Mouse (Mus musculus): ENCODE data around the gene Pxn. TPM values are rescaled to one million over a fixed set of nuclear protein-coding genes. Genes with fewer than 3 reads are reported as not detected.
A peak's percentile ranks its signal among the peaks of the same experiment; 100 is the strongest.
"Not testable (repeated sequence)": the region's sequence is repeated elsewhere in the genome, so short reads cannot be mapped to it uniquely, and the experiment has no call there.

The Pxn gene
- polyA plus RNA-seq, 1 experiment from 2014 or later = 40.3 TPM

GRCm38 (mm10) chr5:115487942-115488580, 18.4 kb upstream of the Pxn start:
- ATAC-seq (ENCODE audit: insufficient number of reproducible peaks, insufficient read depth, low FRiP score, low TSS enrichment, low read depth) = no peak
- 0 out of 2 replicates have a peak overlapping the region, but pooled peaks have one; percentile 37 for H3K4me3 ChIP-seq (replicated peaks)
- no peak overlapping the region for H3K27ac ChIP-seq
- WGBS = 76% methylated on average over 9 of the region's 9 CpGs
- H3K4me2 ChIP-seq = no peak overlapping the region
- H3K36me3 ChIP-seq = no peaks in the 10 kb centered on the region
- H3K9me3 ChIP-seq = no peaks in the 10 kb centered on the region
- H3K4me1 ChIP-seq (replicated peaks) = peaks cover 27% of the 10 kb centered on the region
- peaks cover 1% of the 10 kb centered on the region; the same call in 1 of the 2 replicates for H3K27me3 ChIP-seq
- peak overlapping the region; percentile 56; the same call in 1 of the 2 replicates for H3K9ac ChIP-seq (replicated peaks)

- Histone ChIP-seq H3K27ac (peak overlapping the region; percentile 100), H3K4me3 (replicated peaks) (peak overlapping the region; percentile 37), H3K9me3 (no peaks in the 10 kb centered on the region), H3K36me3 (no peaks in the 10 kb centered on the region), H3K4me2 (peak overlapping the region; percentile 58), H3K27me3 (no peaks in the 10 kb centered on the region), H3K4me1 (replicated peaks) (peaks cover 34% of the 10 kb centered on the region), H3K9ac (replicated peaks) (peak overlapping the region; percentile 56)
- ATAC-seq (ENCODE audit: insufficient number of reproducible peaks, insufficient read depth, low FRiP score, low TSS enrichment, low read depth) = peak; percentile 71
- WGBS = under 1% methylated on average over 39 of the region's 39 CpGs
These were observed 17.4 kb upstream of the Pxn start for GRCm38 (mm10) chr5:115488841-115489698.

GRCm38 (mm10) chr5:115489699-115490637, 16.5 kb upstream of the Pxn start:
- peak overlapping the region; percentile 74 for H3K9ac ChIP-seq (replicated peaks)
- H3K4me2 ChIP-seq = peak overlapping the region; percentile 64
- under 1% methylated on average over 50 of the region's 50 CpGs for WGBS
- peak overlapping the region; percentile 37 for H3K4me3 ChIP-seq (replicated peaks)
- ATAC-seq (ENCODE audit: insufficient number of reproducible peaks, insufficient read depth, low FRiP score, low TSS enrichment, low read depth) = peak; percentile 61
- no peaks in the 10 kb centered on the region for H3K9me3 ChIP-seq
- H3K4me1 ChIP-seq (replicated peaks) = peaks cover 29% of the 10 kb centered on the region
- peak overlapping the region; percentile 100 for H3K27ac ChIP-seq
- no peaks in the 10 kb centered on the region for H3K36me3 ChIP-seq
- H3K27me3 ChIP-seq = no peaks in the 10 kb centered on the region

- Histone ChIP-seq H3K4me1 (replicated peaks) (peaks cover 29% of the 10 kb centered on the region), H3K27ac (peak overlapping the region; percentile 59; the same call in 1 of the 2 replicates), H3K36me3 (no peaks in the 10 kb centered on the region), H3K9ac (replicated peaks) (no peak overlapping the region), H3K9me3 (no peaks in the 10 kb centered on the region), H3K4me3 (replicated peaks) (no peak overlapping the region), H3K27me3 (no peaks in the 10 kb centered on the region), H3K4me2 (peak overlapping the region; percentile 64)
- no peak for ATAC-seq (ENCODE audit: insufficient number of reproducible peaks, insufficient read depth, low FRiP score, low TSS enrichment, low read depth)
- 11% methylated on average over 8 of the region's 8 CpGs for WGBS
These were observed 15.9 kb upstream of the Pxn start for GRCm38 (mm10) chr5:115490638-115491000.

GRCm38 (mm10) chr5:115491076-115491475, 15.4 kb upstream of the Pxn start:
- Histone ChIP-seq H3K4me1 (replicated peaks) (peaks cover 29% of the 10 kb centered on the region), H3K4me3 (replicated peaks) (no peak overlapping the region), H3K27me3 (no peaks in the 10 kb centered on the region), H3K4me2 (peak overlapping the region; percentile 64), H3K9ac (replicated peaks) (no peak overlapping the region), H3K27ac (no peak overlapping the region), H3K36me3 (no peaks in the 10 kb centered on the region), H3K9me3 (no peaks in the 10 kb centered on the region)
- WGBS = 41% methylated on average over 5 of the region's 5 CpGs
- ATAC-seq (ENCODE audit: insufficient number of reproducible peaks, insufficient read depth, low FRiP score, low TSS enrichment, low read depth) = no peak

- no peaks in the 10 kb centered on the region for H3K36me3 ChIP-seq
- peak overlapping the region; percentile 45; the same call in 1 of the 2 replicates for H3K9ac ChIP-seq (replicated peaks)
- no peak for ATAC-seq (ENCODE audit: insufficient number of reproducible peaks, insufficient read depth, low FRiP score, low TSS enrichment, low read depth)
- H3K9me3 ChIP-seq = no peaks in the 10 kb centered on the region
- H3K4me3 ChIP-seq (replicated peaks) = peak overlapping the region; percentile 27
- peaks cover 29% of the 10 kb centered on the region for H3K4me1 ChIP-seq (replicated peaks)
- 3% methylated on average over 28 of the region's 28 CpGs for WGBS
- H3K27ac ChIP-seq = peak overlapping the region; percentile 18
- H3K27me3 ChIP-seq = no peaks in the 10 kb centered on the region
- H3K4me2 ChIP-seq = peak overlapping the region; percentile 64
These were observed 14.6 kb upstream of the Pxn start for GRCm38 (mm10) chr5:115491771-115492322.

GRCm38 (mm10) chr5:115492711-115493335, 13.7 kb upstream of the Pxn start:
- 64% methylated on average over 6 of the region's 6 CpGs for WGBS
- no peak for ATAC-seq (ENCODE audit: insufficient number of reproducible peaks, insufficient read depth, low FRiP score, low TSS enrichment, low read depth)
- Histone ChIP-seq H3K4me3 (replicated peaks) (no peak overlapping the region), H3K27me3 (no peaks in the 10 kb centered on the region), H3K27ac (peak overlapping the region; percentile 83), H3K4me1 (replicated peaks) (peaks cover 29% of the 10 kb centered on the region), H3K9me3 (no peaks in the 10 kb centered on the region), H3K4me2 (no peak overlapping the region), H3K36me3 (no peaks in the 10 kb centered on the region), H3K9ac (replicated peaks) (no peak overlapping the region)

GRCm38 (mm10) chr5:115493441-115493840, 13.0 kb upstream of the Pxn start:
- Histone ChIP-seq H3K4me2 (no peak overlapping the region), H3K36me3 (no peaks in the 10 kb centered on the region), H3K9me3 (no peaks in the 10 kb centered on the region), H3K9ac (replicated peaks) (no peak overlapping the region), H3K4me3 (replicated peaks) (no peak overlapping the region), H3K27me3 (no peaks in the 10 kb centered on the region), H3K27ac (peak overlapping the region; percentile 83), H3K4me1 (replicated peaks) (peaks cover 29% of the 10 kb centered on the region)
- WGBS = 48% methylated on average over 5 of the region's 5 CpGs
- ATAC-seq (ENCODE audit: insufficient number of reproducible peaks, insufficient read depth, low FRiP score, low TSS enrichment, low read depth) = no peak

GRCm38 (mm10) chr5:115495618-115496017, 10.9 kb upstream of the Pxn start:
- H3K4me1 ChIP-seq (replicated peaks) = peaks cover 25% of the 10 kb centered on the region
- not testable (repeated sequence) for H3K27ac ChIP-seq; H3K4me2 ChIP-seq; H3K36me3 ChIP-seq; H3K4me3 ChIP-seq (replicated peaks); H3K27me3 ChIP-seq; H3K9ac ChIP-seq (replicated peaks); H3K9me3 ChIP-seq; ATAC-seq (ENCODE audit: insufficient number of reproducible peaks, insufficient read depth, low FRiP score, low TSS enrichment, low read depth)
- 86% methylated on average over 3 of the region's 3 CpGs for WGBS

- no peak overlapping the region for H3K4me2 ChIP-seq
- peaks cover 15% of the 10 kb centered on the region for H3K4me1 ChIP-seq (replicated peaks)
- ATAC-seq (ENCODE audit: insufficient number of reproducible peaks, insufficient read depth, low FRiP score, low TSS enrichment, low read depth) = no peak
- no peaks in the 10 kb centered on the region for H3K27me3 ChIP-seq
- H3K4me3 ChIP-seq (replicated peaks) = no peak overlapping the region
- no peaks in the 10 kb centered on the region for H3K9me3 ChIP-seq
- no peak overlapping the region for H3K27ac ChIP-seq
- H3K36me3 ChIP-seq = no peaks in the 10 kb centered on the region
- no peak overlapping the region for H3K9ac ChIP-seq (replicated peaks)
- WGBS = 82% methylated on average over 7 of the region's 7 CpGs
These were observed 9.4 kb upstream of the Pxn start for GRCm38 (mm10) chr5:115497033-115497432.
